Mouse (Mus musculus): Measurements from ENCODE around the gene Dip2c.

DNA sequence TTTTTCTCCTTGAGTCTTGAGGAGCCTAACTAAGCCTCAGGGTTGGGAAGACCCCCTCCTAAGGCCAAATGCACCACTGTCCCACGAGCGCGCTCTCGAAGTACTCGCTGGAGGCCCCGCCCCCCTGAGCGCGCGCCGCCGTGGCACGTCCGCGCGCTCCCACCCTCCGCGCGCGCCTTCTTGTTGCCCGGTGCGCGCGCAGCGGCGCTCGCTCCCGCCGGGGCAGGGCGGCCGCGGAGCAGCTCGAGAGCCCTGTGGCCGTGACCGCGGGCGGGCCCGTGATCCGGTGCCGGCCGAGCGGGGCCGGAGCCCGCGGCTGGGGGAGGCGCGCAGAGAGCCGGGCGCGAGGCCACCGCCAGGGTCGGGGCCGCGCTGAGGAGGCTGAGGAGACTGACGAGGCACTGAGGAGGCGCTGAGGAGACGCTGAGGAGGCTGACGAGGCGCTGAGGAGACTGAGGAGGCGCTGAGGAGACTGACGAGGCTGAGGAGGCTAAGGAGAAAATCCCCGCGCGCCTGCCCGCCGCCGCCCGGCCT lies at the start of gene Dip2c:
- TF ChIP-seq ZNF384 (IDR thresholded peaks at IDR 0.05; ENCODE audit: low read depth, low read length) (no peak), ZC3H11A (IDR thresholded peaks at IDR 0.05; ENCODE audit: borderline replicate concordance, low read depth, low read length) (no peak), CHD2 (IDR thresholded peaks at IDR 0.05; ENCODE audit: low read depth, low read length) (no peak)

All from ES-E14 (cell line).